In genomic region chr11:33119556-33119955, GRCm38 (mm10) we compare ENCODE assay signal across 20 mouse cellular contexts. TPM values are rescaled to one million over a fixed set of nuclear protein-coding genes. Genes with fewer than 3 reads are reported as not detected.
"Had no signal": no experiment of that assay in that cellular context is flagged by ENCODE, and none has a peak within 500 bp of the region (broad histone marks: within the 10 kb centered on the region; RNA-seq: fewer than 3 reads in every experiment).

No protein-coding gene starts in this region.

- H3K36me3 ChIP-seq: liver, embryonic 13.5 days had no signal

- H3K27ac ChIP-seq: kidney, postnatal 0 days; limb, embryonic 13.5 days; liver, embryonic 13.5 days; stomach, postnatal 0 days had no signal

- H3K4me3 ChIP-seq: limb, embryonic 13.5 days; liver, embryonic 13.5 days had no signal

- ATAC-seq: intestine, embryonic 16.5 days had no signal

- DNase-seq: left cerebral cortex, postnatal 4 days; liver, embryonic 13.5 days; lung, adult 2 months; lung, postnatal 14 days; lung, postnatal 4 days; midbrain, embryonic 14.5 days; right cerebral cortex, adult 18-20 months; right cerebral cortex, postnatal 14 days; right cerebral cortex, postnatal 4 days; thymus, adult 2 months; thymus, postnatal 14 days; thymus, postnatal 4 days had no signal

- H3K9ac ChIP-seq: limb, embryonic 13.5 days; liver, embryonic 13.5 days had no signal

- H3K9me3 ChIP-seq: limb, embryonic 13.5 days; liver, embryonic 13.5 days had no signal

- H3K4me2 ChIP-seq: limb, embryonic 13.5 days; liver, embryonic 13.5 days; midbrain, embryonic 11.5 days had no signal

RNA-seq across cellular contexts. Expression of gene Fgf18, which starts 27.6 kb away (rescaled TPM):
- total RNA-seq: liver, adult 2 months; megakaryocyte progenitor cell, adult 5-6 weeks; megakaryocyte-erythroid progenitor cell, adult 5-6 weeks had no signal
- polyA plus RNA-seq: liver, adult 2 months had no signal
